18 mouse cellular contexts compared by ENCODE assay signal in genomic region chr7:126471853-126472252, GRCm38 (mm10). TPM values are rescaled to one million over a fixed set of nuclear protein-coding genes. Genes with fewer than 3 reads are reported as not detected.
A peak's percentile ranks its signal among the peaks of the same experiment; 100 is the strongest.
DNase-seq lines count a peak whose midpoint lies in the region; ATAC-seq lines count a peak whose summit lies in the region.
"Had no signal": no experiment of that assay in that cellular context is flagged by ENCODE, and none has a peak within 500 bp of the region (broad histone marks: within the 10 kb centered on the region; RNA-seq: fewer than 3 reads in every experiment).

No protein-coding gene starts in this region.

- no peak overlapping the region for H3K27ac ChIP-seq in heart, embryonic 16.5 days (ENCODE audit: low read length)
- H3K27ac ChIP-seq in liver, embryonic 13.5 days = no peak overlapping the region
- H3K27ac ChIP-seq: limb, embryonic 10.5 days; liver, embryonic 14.5 days had no signal

- no peaks in the 10 kb centered on the region for H3K27me3 ChIP-seq in heart, embryonic 16.5 days (ENCODE audit: control insufficient read depth, insufficient read depth, low read length)
- no peaks in the 10 kb centered on the region for H3K27me3 ChIP-seq in liver, embryonic 13.5 days

- peak overlapping the region; percentile 21; the same call in 1 of the 2 replicates for H3K4me2 ChIP-seq in heart, embryonic 16.5 days (ENCODE audit: low read depth, low read length)
- H3K4me2 ChIP-seq in liver, embryonic 13.5 days = peak overlapping the region; percentile 90

- intact Hi-C loops in heart, postnatal 14 days (cut with DNase I) = loop anchor here (5.0 kb wide), 1 partner anchor 35 kb away; no protein-coding TSS in a partner anchor

- H3K4me1 ChIP-seq in heart, embryonic 16.5 days (ENCODE audit: control insufficient read depth, insufficient read depth, low read length) = peaks cover 13% of the 10 kb centered on the region
- peaks cover 58% of the 10 kb centered on the region for H3K4me1 ChIP-seq in liver, embryonic 13.5 days (replicated peaks)

- DNase-seq in heart, postnatal 14 days = no peak
- peak; percentile 32 for DNase-seq in thymus, postnatal 0 days (ENCODE audit: low spot score)
- no peak for DNase-seq in thymus, postnatal 10 days (ENCODE audit: low spot score in 2 of 2)
- no peak for DNase-seq in liver, embryonic 13.5 days
- no peak for DNase-seq in kidney, postnatal 14 days
- DNase-seq in layer of hippocampus, postnatal 36 days = no peak
- DNase-seq: adrenal gland, postnatal 10 days; cerebellum, adult 11 months; cerebellum, postnatal 36 days; heart, adult 18-20 months; kidney, adult 8-10 months; kidney, postnatal 25 days; lung, postnatal 10 days had no signal

- H3K9me3 ChIP-seq in heart, embryonic 16.5 days (replicated peaks; ENCODE audit: control insufficient read depth, low read length) = no peaks in the 10 kb centered on the region
- H3K9me3 ChIP-seq in liver, embryonic 13.5 days (replicated peaks) = no peaks in the 10 kb centered on the region
- H3K9me3 ChIP-seq: limb, embryonic 10.5 days had no signal

- WGBS in heart, embryonic 16.5 days = 72% methylated on average over 4 of the region's 4 CpGs
- 40% methylated on average over 4 of the region's 4 CpGs for WGBS in liver, embryonic 13.5 days (ENCODE audit: insufficient replicate concordance)

- ATAC-seq in heart, embryonic 16.5 days (replicated peaks; ENCODE audit: extremely low read depth, insufficient read depth, low FRiP score) = no peak
- no peak for ATAC-seq in liver, embryonic 13.5 days (ENCODE audit: low read depth)
- ATAC-seq: midbrain, embryonic 16.5 days had no signal

- 0 out of 2 replicates have a peak overlapping the region, but pooled peaks have one; percentile 16 for H3K9ac ChIP-seq in heart, embryonic 16.5 days (ENCODE audit: low read length)
- no peak overlapping the region for H3K9ac ChIP-seq in liver, embryonic 13.5 days
- H3K9ac ChIP-seq: liver, embryonic 14.5 days had no signal

- H3K4me3 ChIP-seq in heart, embryonic 16.5 days (ENCODE audit: low read length) = no peak overlapping the region
- no peak overlapping the region for H3K4me3 ChIP-seq in liver, embryonic 13.5 days (replicated peaks)
- H3K4me3 ChIP-seq: limb, embryonic 10.5 days had no signal

- H3K36me3 ChIP-seq in heart, embryonic 16.5 days (ENCODE audit: control insufficient read depth, insufficient read depth) = peaks cover 51% of the 10 kb centered on the region
- peaks cover 59% of the 10 kb centered on the region for H3K36me3 ChIP-seq in liver, embryonic 13.5 days

RNA-seq across cellular contexts. Expression of gene Sh2b1, which starts 3.4 kb away (rescaled TPM):
- 44.3 and 46.0 TPM in 2 replicates for polyA plus RNA-seq in heart, embryonic 16.5 days (2015; fragmentation: Nextera tagmentation; extraction: Ambion mirVana)
- total RNA-seq in heart, postnatal 14 days (2021) = 10 to 100 TPM; 44.3 to 44.8 TPM
- 37.8 and 38.6 TPM in 2 replicates for polyA plus RNA-seq in thymus, postnatal 0 days (2015; fragmentation: Nextera tagmentation; extraction: Ambion mirVana)
- 11.2 and 12.9 TPM in 2 replicates for polyA plus RNA-seq in liver, embryonic 13.5 days (2015; fragmentation: Nextera tagmentation; extraction: Ambion mirVana)
- 10 to 100 TPM; 72.5 to 73.2 TPM for total RNA-seq in layer of hippocampus, postnatal 36 days (2021)

RNA-seq across cellular contexts. Expression of gene Atp2a1, which starts 8.9 kb away (rescaled TPM):
- polyA plus RNA-seq in heart, embryonic 16.5 days (2015; fragmentation: Nextera tagmentation; extraction: Ambion mirVana) = 1.4 and 6.4 TPM in 2 replicates
- total RNA-seq in heart, postnatal 14 days (2021) = under 1 TPM; 0.48 to 0.49 TPM
- polyA plus RNA-seq in thymus, postnatal 0 days (2015; fragmentation: Nextera tagmentation; extraction: Ambion mirVana) = 3.1 and 4.2 TPM in 2 replicates
- polyA plus RNA-seq in liver, embryonic 13.5 days (2015; fragmentation: Nextera tagmentation; extraction: Ambion mirVana) = 1.1 and 2.4 TPM in 2 replicates
- under 1 TPM; 0.55 to 0.63 TPM for total RNA-seq in layer of hippocampus, postnatal 36 days (2021)
- polyA plus RNA-seq: forebrain, embryonic 11.5 days had no signal

RNA-seq across cellular contexts. Expression of gene Tufm, which starts 15.3 kb away (rescaled TPM):
- polyA plus RNA-seq in heart, embryonic 16.5 days (2015; fragmentation: Nextera tagmentation; extraction: Ambion mirVana) = 224 and 229 TPM in 2 replicates
- total RNA-seq in heart, postnatal 14 days (2021) = 100 to 1,000 TPM; 291 to 309 TPM
- polyA plus RNA-seq in thymus, postnatal 0 days (2015; fragmentation: Nextera tagmentation; extraction: Ambion mirVana) = 95.4 and 104 TPM in 2 replicates
- 111 and 115 TPM in 2 replicates for polyA plus RNA-seq in liver, embryonic 13.5 days (2015; fragmentation: Nextera tagmentation; extraction: Ambion mirVana)
- 10 to 100 TPM; 88.9 to 94.0 TPM for total RNA-seq in layer of hippocampus, postnatal 36 days (2021)

RNA-seq across cellular contexts. Expression of gene Atxn2l, which starts 31.4 kb away (rescaled TPM):
- polyA plus RNA-seq in heart, embryonic 16.5 days (2015; fragmentation: Nextera tagmentation; extraction: Ambion mirVana) = 29.7 and 30.6 TPM in 2 replicates
- 10 to 100 TPM; 44.6 to 47.1 TPM for total RNA-seq in heart, postnatal 14 days (2021)
- polyA plus RNA-seq in thymus, postnatal 0 days (2015; fragmentation: Nextera tagmentation; extraction: Ambion mirVana) = 37.9 and 38.5 TPM in 2 replicates
- 23.8 and 31.4 TPM in 2 replicates for polyA plus RNA-seq in liver, embryonic 13.5 days (2015; fragmentation: Nextera tagmentation; extraction: Ambion mirVana)
- total RNA-seq in layer of hippocampus, postnatal 36 days (2021) = 100 to 1,000 TPM; 113 to 134 TPM

RNA-seq across cellular contexts. Expression of gene Rabep2, which starts 43.3 kb away (rescaled TPM):
- 22.1 and 22.2 TPM in 2 replicates for polyA plus RNA-seq in heart, embryonic 16.5 days (2015; fragmentation: Nextera tagmentation; extraction: Ambion mirVana)
- total RNA-seq in heart, postnatal 14 days (2021) = 1 to 10 TPM; 7.7 TPM
- 22.2 and 22.7 TPM in 2 replicates for polyA plus RNA-seq in thymus, postnatal 0 days (2015; fragmentation: Nextera tagmentation; extraction: Ambion mirVana)
- polyA plus RNA-seq in liver, embryonic 13.5 days (2015; fragmentation: Nextera tagmentation; extraction: Ambion mirVana) = 5.8 and 6.1 TPM in 2 replicates
- total RNA-seq in layer of hippocampus, postnatal 36 days (2021) = 10 to 100 TPM; 13.4 to 17.5 TPM
